Mouse (Mus musculus) lung, adult 2 months (tissue): ENCODE measurements at regions not wholly inside any gene's neighbourhood (a gene's known extent, or its start where the extent isn't known, plus 50 kb on each side); places are given as distances from the start of the nearest gene placed in this dataset.

Experiments used
- CTCF ChIP-seq: fragments of 200-500 bp; IDR thresholded peaks from 2 replicates; pipeline ENCODE4 v1.5.1; 2011; ENCODE audit warnings: mild to moderate bottlenecking, low read length, control low read depth; ENCODE audit not compliant: insufficient read depth
- POLR2A ChIP-seq: fragments of 200-500 bp; IDR thresholded peaks from 2 replicates; pipeline ENCODE4 v1.6.1; 2011; ENCODE audit warnings: low read depth, mild to moderate bottlenecking, control low read depth, low read length, borderline replicate concordance; ENCODE audit errors: extremely low read depth

- no peak for TF ChIP-seq POLR2A
- no peak for TF ChIP-seq CTCF
Measured at GRCm38 (mm10) chr14:100600886-100601451, 316.5 kb upstream of the Klf12 start.
